13 mouse cellular contexts compared by ENCODE assay signal in genomic region chr10:81178927-81179326, GRCm38 (mm10). TPM values are rescaled to one million over a fixed set of nuclear protein-coding genes. Genes with fewer than 3 reads are reported as not detected.
DNase-seq lines count a peak whose midpoint lies in the region; ATAC-seq lines count a peak whose summit lies in the region.
"Had no signal": no experiment of that assay in that cellular context is flagged by ENCODE, and none has a peak within 500 bp of the region (broad histone marks: within the 10 kb centered on the region; RNA-seq: fewer than 3 reads in every experiment).

No protein-coding gene starts in this region.

- H3K36me3 ChIP-seq in heart, embryonic 12.5 days, result peaks cover 55% of the 10 kb centered on the region
- peaks cover 58% of the 10 kb centered on the region for H3K36me3 ChIP-seq in midbrain, embryonic 10.5 days
- H3K36me3 ChIP-seq in midbrain, embryonic 16.5 days (ENCODE audit: control insufficient read depth, insufficient read depth, low read length), result peaks cover 45% of the 10 kb centered on the region
- peaks cover 58% of the 10 kb centered on the region for H3K36me3 ChIP-seq in embryonic facial prominence, embryonic 10.5 days (replicated peaks)
- H3K36me3 ChIP-seq in liver, embryonic 15.5 days (replicated peaks), result peaks cover 57% of the 10 kb centered on the region

- intact Hi-C loops in heart, postnatal 10 days (cut with DNase I), result loop anchor here (5.0 kb wide), 3 partner anchors 42 to 382 kb away; partner anchors contain the start of genes Plekhj1, Sf3a2 and Zbtb7a

- H3K27ac ChIP-seq in heart, embryonic 12.5 days (ENCODE audit: poor library complexity, severe bottlenecking), result no peak overlapping the region
- H3K27ac ChIP-seq in midbrain, embryonic 10.5 days (replicated peaks), result no peak overlapping the region
- H3K27ac ChIP-seq in midbrain, embryonic 16.5 days (ENCODE audit: low read length), result no peak overlapping the region
- no peak overlapping the region for H3K27ac ChIP-seq in embryonic facial prominence, embryonic 10.5 days (replicated peaks)
- H3K27ac ChIP-seq in liver, embryonic 15.5 days (replicated peaks), result 0 out of 2 replicates have a peak overlapping the region, but pooled peaks have one; percentile 89

- H3K9me3 ChIP-seq in heart, embryonic 12.5 days (replicated peaks), result no peaks in the 10 kb centered on the region
- no peaks in the 10 kb centered on the region for H3K9me3 ChIP-seq in midbrain, embryonic 10.5 days (replicated peaks)
- no peaks in the 10 kb centered on the region for H3K9me3 ChIP-seq in midbrain, embryonic 16.5 days (replicated peaks; ENCODE audit: control insufficient read depth, low read length, poor library complexity, severe bottlenecking)
- H3K9me3 ChIP-seq in embryonic facial prominence, embryonic 10.5 days, result no peaks in the 10 kb centered on the region
- no peaks in the 10 kb centered on the region for H3K9me3 ChIP-seq in liver, embryonic 15.5 days (replicated peaks)

- 0 out of 2 replicates have a peak overlapping the region, but pooled peaks have one; percentile 26 for H3K9ac ChIP-seq in heart, embryonic 12.5 days
- no peak overlapping the region for H3K9ac ChIP-seq in midbrain, embryonic 16.5 days (ENCODE audit: low read depth, low read length)
- H3K9ac ChIP-seq in liver, embryonic 15.5 days, result no peak overlapping the region

- no peak for DNase-seq in heart, postnatal 10 days
- DNase-seq in midbrain, embryonic 10.5 days (ENCODE audit: low spot score), result no peak
- no peak for DNase-seq in embryonic facial prominence, embryonic 10.5 days (ENCODE audit: low spot score)
- no peak for DNase-seq in embryo, embryonic 9.5 days (ENCODE audit: extremely low spot score)
- DNase-seq in layer of hippocampus, adult 9-11 months, result no peak
- DNase-seq: cerebellum, adult 11 months; kidney, adult 8-10 months; thymus, adult 2 months had no signal

- H3K4me2 ChIP-seq in heart, embryonic 12.5 days, result no peak overlapping the region
- no peak overlapping the region for H3K4me2 ChIP-seq in midbrain, embryonic 16.5 days (ENCODE audit: low read length)
- H3K4me2 ChIP-seq in liver, embryonic 15.5 days, result peak overlapping the region; percentile 86

- no peak for ATAC-seq in heart, embryonic 12.5 days (ENCODE audit: insufficient number of reproducible peaks, low FRiP score)
- no peak for ATAC-seq in midbrain, embryonic 16.5 days
- no peak for ATAC-seq in liver, embryonic 15.5 days (ENCODE audit: insufficient read depth)

- H3K4me3 ChIP-seq in heart, embryonic 12.5 days, result no peak overlapping the region
- peak overlapping the region; percentile 100; the same call in 1 of the 2 replicates for H3K4me3 ChIP-seq in midbrain, embryonic 10.5 days
- H3K4me3 ChIP-seq in midbrain, embryonic 16.5 days (ENCODE audit: low read depth, low read length), result no peak overlapping the region
- H3K4me3 ChIP-seq in embryonic facial prominence, embryonic 10.5 days, result peak overlapping the region; percentile 76; the same call in 1 of the 2 replicates
- H3K4me3 ChIP-seq in liver, embryonic 15.5 days (replicated peaks), result peak overlapping the region; percentile 90; the same call in 1 of the 2 replicates

- H3K4me1 ChIP-seq in heart, embryonic 12.5 days (replicated peaks), result peaks cover 65% of the 10 kb centered on the region
- H3K4me1 ChIP-seq in midbrain, embryonic 10.5 days, result peaks cover 73% of the 10 kb centered on the region
- H3K4me1 ChIP-seq in midbrain, embryonic 16.5 days (ENCODE audit: control insufficient read depth, insufficient read depth, low read length), result peaks cover 39% of the 10 kb centered on the region
- peaks cover 74% of the 10 kb centered on the region for H3K4me1 ChIP-seq in embryonic facial prominence, embryonic 10.5 days
- peaks cover 81% of the 10 kb centered on the region for H3K4me1 ChIP-seq in liver, embryonic 15.5 days (replicated peaks)

- 90% methylated on average over 11 of the region's 11 CpGs for WGBS in heart, embryonic 12.5 days
- WGBS in midbrain, embryonic 10.5 days, result 95% methylated on average over 11 of the region's 11 CpGs
- WGBS in midbrain, embryonic 16.5 days, result 90% methylated on average over 11 of the region's 11 CpGs
- 91% methylated on average over 11 of the region's 11 CpGs for WGBS in embryonic facial prominence, embryonic 10.5 days
- 91% methylated on average over 11 of the region's 11 CpGs for WGBS in liver, embryonic 15.5 days (ENCODE audit: insufficient replicate concordance)

- no peaks in the 10 kb centered on the region for H3K27me3 ChIP-seq in heart, embryonic 12.5 days (replicated peaks)
- H3K27me3 ChIP-seq in midbrain, embryonic 10.5 days (ENCODE audit: low read depth, poor library complexity, severe bottlenecking), result no peaks in the 10 kb centered on the region
- no peaks in the 10 kb centered on the region for H3K27me3 ChIP-seq in midbrain, embryonic 16.5 days (ENCODE audit: control insufficient read depth, insufficient read depth, low read depth, low read length)
- H3K27me3 ChIP-seq in embryonic facial prominence, embryonic 10.5 days (replicated peaks; ENCODE audit: low read depth, poor library complexity, severe bottlenecking), result no peaks in the 10 kb centered on the region
- H3K27me3 ChIP-seq in liver, embryonic 15.5 days, result no peaks in the 10 kb centered on the region

RNA-seq across cellular contexts. Expression of gene Eef2, which starts 2.5 kb away (rescaled TPM):
- 408 and 433 TPM in 2 replicates for polyA plus RNA-seq in heart, embryonic 12.5 days (2016; fragmentation: Nextera tagmentation; extraction: Ambion mirVana)
- 1,000 to 10,000 TPM; 1,333 to 1,385 TPM for total RNA-seq in heart, postnatal 10 days (2021)
- 528 and 571 TPM in 2 replicates for polyA plus RNA-seq in midbrain, embryonic 10.5 days (2016; fragmentation: Nextera tagmentation; extraction: Ambion mirVana)
- polyA plus RNA-seq in midbrain, embryonic 16.5 days (2015; fragmentation: Nextera tagmentation; extraction: Ambion mirVana), result 535 and 543 TPM in 2 replicates
- polyA plus RNA-seq in embryonic facial prominence, embryonic 10.5 days (2016; fragmentation: Nextera tagmentation; extraction: Ambion mirVana), result 564 and 572 TPM in 2 replicates
- 270 and 306 TPM in 2 replicates for polyA plus RNA-seq in liver, embryonic 15.5 days (2015; fragmentation: Nextera tagmentation; extraction: Ambion mirVana)

RNA-seq across cellular contexts. Expression of gene Dapk3, which starts 3.9 kb away (rescaled TPM):
- polyA plus RNA-seq in heart, embryonic 12.5 days (2016; fragmentation: Nextera tagmentation; extraction: Ambion mirVana), result 62.8 and 69.0 TPM in 2 replicates
- total RNA-seq in heart, postnatal 10 days (2021), result 10 to 100 TPM; 33.3 to 39.1 TPM
- 52.7 and 53.3 TPM in 2 replicates for polyA plus RNA-seq in midbrain, embryonic 10.5 days (2016; fragmentation: Nextera tagmentation; extraction: Ambion mirVana)
- polyA plus RNA-seq in midbrain, embryonic 16.5 days (2015; fragmentation: Nextera tagmentation; extraction: Ambion mirVana), result 52.5 and 58.3 TPM in 2 replicates
- 51.5 and 53.2 TPM in 2 replicates for polyA plus RNA-seq in embryonic facial prominence, embryonic 10.5 days (2016; fragmentation: Nextera tagmentation; extraction: Ambion mirVana)
- 16.6 and 17.8 TPM in 2 replicates for polyA plus RNA-seq in liver, embryonic 15.5 days (2015; fragmentation: Nextera tagmentation; extraction: Ambion mirVana)

RNA-seq across cellular contexts. Expression of gene 4930442H23Rik, which starts 4.7 kb away (rescaled TPM):
- 0.18 TPM in 1 of 2 replicates, not detected in the other for polyA plus RNA-seq in heart, embryonic 12.5 days (2016; fragmentation: Nextera tagmentation; extraction: Ambion mirVana)
- total RNA-seq in heart, postnatal 10 days (2021), result not detected
- polyA plus RNA-seq in midbrain, embryonic 10.5 days (2016; fragmentation: Nextera tagmentation; extraction: Ambion mirVana), result 0.09 TPM in 1 of 2 replicates, not detected in the other
- polyA plus RNA-seq in midbrain, embryonic 16.5 days (2015; fragmentation: Nextera tagmentation; extraction: Ambion mirVana), result not detected in 2 replicates
- polyA plus RNA-seq in embryonic facial prominence, embryonic 10.5 days (2016; fragmentation: Nextera tagmentation; extraction: Ambion mirVana), result not detected in 2 replicates
- 0.07 TPM in 1 of 2 replicates, not detected in the other for polyA plus RNA-seq in liver, embryonic 15.5 days (2015; fragmentation: Nextera tagmentation; extraction: Ambion mirVana)
- total RNA-seq: granulocyte monocyte progenitor cell, adult 5-6 weeks; neutrophil, adult 5-6 weeks had no signal
- polyA plus RNA-seq: thymus, adult 2 months had no signal

RNA-seq across cellular contexts. Expression of gene Pias4, which starts 11.2 kb away (rescaled TPM):
- 36.0 and 36.1 TPM in 2 replicates for polyA plus RNA-seq in heart, embryonic 12.5 days (2016; fragmentation: Nextera tagmentation; extraction: Ambion mirVana)
- 10 to 100 TPM; 14.7 to 17.8 TPM for total RNA-seq in heart, postnatal 10 days (2021)
- 61.4 and 68.5 TPM in 2 replicates for polyA plus RNA-seq in midbrain, embryonic 10.5 days (2016; fragmentation: Nextera tagmentation; extraction: Ambion mirVana)
- polyA plus RNA-seq in midbrain, embryonic 16.5 days (2015; fragmentation: Nextera tagmentation; extraction: Ambion mirVana), result 49.7 and 52.2 TPM in 2 replicates
- 62.2 and 66.3 TPM in 2 replicates for polyA plus RNA-seq in embryonic facial prominence, embryonic 10.5 days (2016; fragmentation: Nextera tagmentation; extraction: Ambion mirVana)
- polyA plus RNA-seq in liver, embryonic 15.5 days (2015; fragmentation: Nextera tagmentation; extraction: Ambion mirVana), result 26.0 and 32.6 TPM in 2 replicates

RNA-seq across cellular contexts. Expression of gene Nmrk2, which starts 22.9 kb away (rescaled TPM):
- 3.9 and 4.9 TPM in 2 replicates for polyA plus RNA-seq in heart, embryonic 12.5 days (2016; fragmentation: Nextera tagmentation; extraction: Ambion mirVana)
- 10 to 100 TPM; 11.6 to 16.5 TPM for total RNA-seq in heart, postnatal 10 days (2021)
- polyA plus RNA-seq in midbrain, embryonic 10.5 days (2016; fragmentation: Nextera tagmentation; extraction: Ambion mirVana), result not detected in 2 replicates
- 0.19 TPM in 1 of 2 replicates, not detected in the other for polyA plus RNA-seq in midbrain, embryonic 16.5 days (2015; fragmentation: Nextera tagmentation; extraction: Ambion mirVana)
- polyA plus RNA-seq in embryonic facial prominence, embryonic 10.5 days (2016; fragmentation: Nextera tagmentation; extraction: Ambion mirVana), result not detected in 2 replicates
- 0.09 TPM in 1 of 2 replicates, not detected in the other for polyA plus RNA-seq in liver, embryonic 15.5 days (2015; fragmentation: Nextera tagmentation; extraction: Ambion mirVana)
- total RNA-seq: granulocyte monocyte progenitor cell, adult 5-6 weeks; neutrophil, adult 5-6 weeks had no signal

Comparison
In these comparisons a context has a peak if more than half of its experiments do, and no peak if none do; other contexts are left out.
1. H3K4me3 ChIP-seq: peak in midbrain, embryonic 10.5 days (single experiment), embryonic facial prominence, embryonic 10.5 days (single experiment) and liver, embryonic 15.5 days (single experiment); none in heart, embryonic 12.5 days (single experiment) and midbrain, embryonic 16.5 days (single experiment).